Mouse (Mus musculus) cortical plate, adult 2 months (tissue): ENCODE data around the gene Adh7.

Experiments used
- CTCF ChIP-seq: fragments of 200-500 bp; IDR thresholded peaks from 2 replicates; pipeline ENCODE4 v1.5.1; 2011; ENCODE audit warnings: mild to moderate bottlenecking, control low read depth, low read length; ENCODE audit not compliant: insufficient read depth; ENCODE audit errors: extremely low read depth
- POLR2A ChIP-seq: fragments of 200-500 bp; IDR thresholded peaks from 2 replicates; pipeline ENCODE4 v1.6.1; 2011; ENCODE audit warnings: mild to moderate bottlenecking, low read length, control low read depth; ENCODE audit not compliant: insufficient read depth; ENCODE audit errors: extremely low read depth

- TF ChIP-seq CTCF (no peak), POLR2A (no peak)
These were observed 8.3 kb downstream of the Adh7 start for GRCm38 (mm10) chr3:138225853-138226252.
